Mouse (Mus musculus): ENCODE results near the gene Rbbp6.

GRCm38 (mm10) chr7:123025123-123025522, 59.6 kb downstream of the Rbbp6 start:
- TF ChIP-seq CTCF (IDR thresholded peaks at IDR 0.05; ENCODE audit: low read depth) (no peak), EP300 (IDR thresholded peaks at IDR 0.05; ENCODE audit: low read depth) (no peak)

Data from heart, postnatal 0 days (tissue).